Mouse (Mus musculus) spleen, adult 2 months (tissue): ENCODE data around the gene Gng12. TPM values are rescaled to one million over a fixed set of nuclear protein-coding genes. Genes with fewer than 3 reads are reported as not detected.
A peak's percentile ranks its signal among the peaks of the same experiment; 100 is the strongest.

Experiments
- DNase-seq, 2 experiments: peaks; one replicate each; pipeline versions ENCODE4 v3.0.0 to v3.0.0-alpha.2; 2012 to 2021; ENCODE audit warnings: low spot score in 2 of 2, low read depth in 1 of 2
- H3K27ac ChIP-seq: fragments of 200-500 bp; 2 replicates; pipeline ENCODE4 v1.5.1; 2012; ENCODE audit warnings: low read length, inconsistent platforms; ENCODE audit not compliant: insufficient read depth
- H3K27me3 ChIP-seq: fragments of 200-500 bp; 2 replicates; pipeline ENCODE4 v1.6.1; 2012; ENCODE audit warnings: mild to moderate bottlenecking, moderate library complexity, low read length, inconsistent platforms; ENCODE audit not compliant: control insufficient read depth, insufficient read depth
- H3K36me3 ChIP-seq: fragments of 200-500 bp; 2 replicates; pipeline ENCODE4 v1.6.1; 2012; ENCODE audit warnings: mild to moderate bottlenecking, low read length, inconsistent platforms; ENCODE audit not compliant: control insufficient read depth, insufficient read depth
- H3K4me1 ChIP-seq: fragments of 200-500 bp; 2 replicates; pipeline ENCODE4 v1.6.1; 2011; ENCODE audit warnings: inconsistent platforms; ENCODE audit not compliant: control insufficient read depth, insufficient read depth, insufficient read length
- H3K4me3 ChIP-seq: fragments of 200-500 bp; 2 replicates; pipeline ENCODE4 v1.5.1; 2011; ENCODE audit warnings: mild to moderate bottlenecking, inconsistent platforms; ENCODE audit not compliant: insufficient read depth, insufficient read length; ENCODE audit errors: extremely low read depth
- CTCF ChIP-seq: fragments of 200-500 bp; IDR thresholded peaks from 2 replicates; pipeline ENCODE4 v1.5.1; 2011; ENCODE audit warnings: mild to moderate bottlenecking, inconsistent platforms; ENCODE audit not compliant: insufficient read depth, insufficient read length, insufficient replicate concordance; ENCODE audit errors: extremely low read depth
- POLR2A ChIP-seq: fragments of 200-500 bp; IDR thresholded peaks from 2 replicates; pipeline ENCODE4 v1.6.1; 2011; ENCODE audit warnings: low read depth, low read length, inconsistent platforms
- WGBS: fragments of 180-500 bp; shearing (Covaris S2); methylation state at CpG from one replicate; pipeline ENCODE4 v1.1.7; 2018; 5-methylcytosine and 5-hydroxymethylcytosine counted together
- polyA plus RNA-seq: library from polyadenylated mRNA; depleted of rRNA; stranded (reverse); fragments of >200 nt; gene quantifications from 2 replicates; pipeline ENCODE4 v1.2.3, GENCODE M21; 2012

Gene Gng12
- polyA plus RNA-seq, 1 experiment: 6.9 TPM

DNA sequence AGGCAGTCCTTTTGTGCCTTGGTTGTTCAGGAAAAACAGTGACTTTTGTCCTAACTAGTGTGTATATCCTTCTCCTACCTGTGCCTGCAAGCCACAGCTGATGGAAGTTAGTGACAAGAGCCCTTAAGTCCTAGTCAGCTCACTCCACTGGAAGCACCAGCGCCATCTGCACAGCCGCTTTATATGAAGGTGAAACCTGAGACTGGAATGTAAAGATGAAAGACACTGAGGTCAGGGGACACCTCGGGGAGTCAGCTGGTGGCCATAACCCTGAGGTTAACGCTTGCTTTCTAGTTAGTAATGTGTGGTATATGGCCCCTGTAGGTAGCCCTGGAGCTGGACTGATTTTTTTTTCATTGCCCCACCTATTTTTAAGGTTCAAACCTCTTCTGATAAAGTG is 30.1 kb downstream of the Gng12 start:
- WGBS: 81% methylated on average over 4 of the region's 4 CpGs
- H3K4me1 ChIP-seq: no peaks in the 10 kb centered on the region; the same call in 1 of the 2 replicates
- no peak for TF ChIP-seq POLR2A
- no peak for TF ChIP-seq CTCF

DNA sequence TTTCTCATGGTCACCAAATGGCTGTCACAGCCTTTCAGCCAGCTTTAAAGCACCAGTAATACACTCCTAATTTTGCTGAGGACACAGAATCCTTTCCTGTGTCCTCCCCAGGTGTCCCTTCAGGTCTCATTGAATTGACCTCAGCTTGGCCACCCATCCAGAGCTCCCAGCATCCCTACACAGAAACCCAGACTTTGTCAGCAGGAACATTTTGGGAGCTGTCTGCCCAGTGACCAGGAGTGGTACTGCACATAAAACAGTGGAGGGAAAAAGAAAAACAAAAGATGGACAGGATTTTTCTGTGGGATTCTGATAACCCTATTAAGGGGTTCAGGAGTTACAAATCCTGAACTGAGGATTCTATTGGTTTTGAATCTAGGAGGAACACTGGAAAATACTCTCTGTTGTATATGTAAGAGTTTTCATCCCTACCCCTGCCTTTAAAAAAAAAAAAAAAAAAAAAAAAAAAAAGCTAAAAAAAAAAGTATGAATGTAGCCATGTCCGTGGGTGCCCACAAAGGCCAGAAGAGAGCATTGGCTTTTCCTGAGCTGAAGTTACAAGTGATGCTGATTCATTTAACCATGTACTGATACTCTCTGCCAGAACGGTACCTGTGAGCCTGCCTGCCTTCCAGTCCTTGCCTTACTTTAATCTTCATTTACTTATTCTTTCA is 32.9 kb downstream of the Gng12 start:
- TF ChIP-seq CTCF (no peak), POLR2A (no peak)
- WGBS: 12% methylated on average over 2 of the region's 2 CpGs
- Histone ChIP-seq H3K27me3 (no peaks in the 10 kb centered on the region), H3K36me3 (no peaks in the 10 kb centered on the region), H3K27ac (no peak overlapping the region), H3K4me3 (no peak overlapping the region), H3K4me1 (no peaks in the 10 kb centered on the region; the same call in 1 of the 2 replicates)
- no peak for DNase-seq

More for the DNA sequence above, 30.1 kb downstream of the Gng12 start:
- no peak overlapping the region for H3K4me3 ChIP-seq
- H3K36me3 ChIP-seq: no peaks in the 10 kb centered on the region
- no peaks in the 10 kb centered on the region for H3K27me3 ChIP-seq
- no peak for DNase-seq
- no peak overlapping the region for H3K27ac ChIP-seq

DNA sequence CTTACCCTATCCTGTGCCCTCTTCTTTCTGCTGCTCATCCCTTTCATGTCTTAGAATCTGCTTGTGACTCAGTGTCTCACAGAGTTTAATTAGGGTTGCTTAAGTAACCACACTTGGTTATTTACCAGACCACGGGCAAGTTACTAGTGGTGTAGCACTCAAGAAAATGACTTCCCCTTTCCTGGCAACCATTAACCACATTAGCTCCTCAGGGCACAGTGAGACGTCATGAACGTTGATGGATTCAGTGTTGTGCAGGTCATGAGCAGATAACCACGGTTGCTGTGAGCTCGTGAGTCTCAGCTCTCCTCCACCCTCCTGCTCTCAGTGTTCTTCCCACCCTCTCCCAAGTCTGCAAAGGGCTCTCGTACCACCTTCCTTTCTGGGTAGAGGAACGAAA is 33.5 kb downstream of the Gng12 start:
- WGBS: 13% methylated on average over 7 of the region's 7 CpGs
- H3K4me3 ChIP-seq: peak overlapping the region; percentile 33; the same call in 1 of the 2 replicates

DNA sequence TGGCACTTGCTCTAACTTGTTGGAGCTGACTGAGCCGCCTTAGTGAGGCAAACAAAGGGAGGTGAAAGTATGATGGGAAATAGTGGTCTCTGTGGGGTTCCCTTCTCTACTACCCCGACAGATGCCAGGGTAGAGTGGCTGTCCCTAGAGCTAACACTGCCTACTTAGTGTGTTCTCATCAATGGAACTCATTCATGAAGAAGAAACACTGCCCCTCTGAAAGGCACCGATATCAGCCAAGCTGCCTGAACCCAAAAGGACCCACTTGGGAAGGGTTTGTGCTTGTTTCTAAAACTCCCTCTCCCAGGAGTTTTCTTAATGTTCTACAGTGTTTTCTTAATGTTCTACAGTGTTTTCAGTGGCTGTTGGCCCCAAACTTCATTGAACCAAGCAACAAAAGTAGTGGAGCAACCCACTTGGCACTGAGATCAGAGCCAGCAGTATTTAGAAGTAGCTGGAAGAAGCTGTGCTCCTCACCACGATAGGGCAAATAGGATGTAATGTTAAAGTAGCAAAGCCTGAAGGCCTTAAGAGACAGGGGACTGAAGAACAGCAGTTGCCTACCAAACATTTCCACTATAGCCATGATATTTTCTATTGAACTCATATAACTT is 36.1 kb downstream of the Gng12 start:
- no peaks in the 10 kb centered on the region for H3K27me3 ChIP-seq
- H3K4me1 ChIP-seq: no peaks in the 10 kb centered on the region; the same call in 1 of the 2 replicates
- no peak for DNase-seq
- TF ChIP-seq POLR2A (no peak), CTCF (no peak)
- no peak overlapping the region for H3K4me3 ChIP-seq
- WGBS: 75% methylated on average over 4 of the region's 4 CpGs
- no peak overlapping the region for H3K27ac ChIP-seq
- no peaks in the 10 kb centered on the region for H3K36me3 ChIP-seq

More for the DNA sequence above, 33.5 kb downstream of the Gng12 start:
- H3K4me1 ChIP-seq: no peaks in the 10 kb centered on the region; the same call in 1 of the 2 replicates
- no peaks in the 10 kb centered on the region for H3K27me3 ChIP-seq
- TF ChIP-seq CTCF (no peak), POLR2A (no peak)
- H3K27ac ChIP-seq: no peak overlapping the region
- no peaks in the 10 kb centered on the region for H3K36me3 ChIP-seq
- DNase-seq: peak; percentile 8 to 63

DNA sequence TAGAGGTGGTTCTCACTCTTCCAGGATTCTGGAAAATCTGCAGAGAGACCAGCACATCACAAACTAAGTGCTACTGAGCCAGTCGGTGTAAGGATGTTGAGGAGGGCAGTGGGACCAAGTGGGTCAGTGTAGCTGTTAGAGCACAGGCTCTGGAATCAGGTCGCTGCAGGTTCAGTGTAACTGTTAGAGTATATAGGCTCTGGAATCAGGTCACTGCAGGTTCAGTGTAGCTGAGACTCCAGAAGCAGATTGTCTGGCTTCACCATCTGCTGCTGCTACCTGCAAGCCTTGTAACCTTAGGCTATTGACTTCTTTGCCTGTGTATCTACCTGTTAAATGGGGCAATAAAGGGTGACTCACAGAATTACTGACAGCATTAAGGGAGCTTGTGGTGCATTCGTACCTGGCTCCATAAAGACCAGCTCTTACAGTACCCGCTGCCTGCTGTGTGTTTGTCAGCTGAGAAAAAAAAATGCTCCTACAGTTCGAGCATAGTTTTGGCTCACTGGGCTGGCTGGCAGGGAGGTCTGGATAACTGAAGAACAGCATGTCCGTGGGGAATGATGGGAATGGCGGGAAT is 44.5 kb downstream of the Gng12 start:
- no peak for TF ChIP-seq POLR2A
- no peak for TF ChIP-seq CTCF
- Histone ChIP-seq H3K4me3 (no peak overlapping the region), H3K36me3 (no peaks in the 10 kb centered on the region), H3K4me1 (peaks cover 23% of the 10 kb centered on the region), H3K27me3 (no peaks in the 10 kb centered on the region), H3K27ac (no peak overlapping the region)
- 87% methylated on average over 7 of the region's 7 CpGs for WGBS
- no peak for DNase-seq

DNA sequence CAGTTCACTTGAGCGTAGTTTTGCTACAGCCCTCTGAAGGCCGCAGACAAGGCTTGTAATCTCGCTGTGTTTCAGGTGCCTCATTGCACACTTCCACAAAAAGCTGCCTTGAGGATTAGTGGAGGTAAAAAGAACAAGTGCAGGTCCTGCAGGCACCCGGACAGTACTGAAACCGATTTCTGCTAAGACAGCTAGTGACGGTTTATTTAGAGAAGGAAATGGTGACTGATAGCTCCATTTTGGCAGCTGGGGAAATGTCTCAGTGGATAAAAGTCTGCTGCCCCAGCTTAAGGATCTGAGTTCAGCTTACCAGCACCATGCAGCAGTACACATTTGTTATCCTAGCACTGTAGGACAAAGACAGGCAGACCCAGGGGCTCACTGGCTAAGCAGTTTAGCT is 45.6 kb downstream of the Gng12 start:
- Histone ChIP-seq H3K4me3 (no peak overlapping the region), H3K36me3 (no peaks in the 10 kb centered on the region), H3K27me3 (no peaks in the 10 kb centered on the region), H3K27ac (no peak overlapping the region), H3K4me1 (peaks cover 23% of the 10 kb centered on the region)
- WGBS: 26% methylated on average over 6 of the region's 6 CpGs
- TF ChIP-seq CTCF (no peak), POLR2A (no peak)
- no peak for DNase-seq
